Mouse (Mus musculus) CD4-positive helper T cell, adult 2 months (primary cell): ENCODE measurements around the gene Bhlhe41.

Experiments
- DNase-seq: peaks from one replicate; pipeline ENCODE4 v3.0.0-alpha.2; 2012; ENCODE audit warnings: low read depth, missing footprints, low spot score

Gene Bhlhe41

DNA sequence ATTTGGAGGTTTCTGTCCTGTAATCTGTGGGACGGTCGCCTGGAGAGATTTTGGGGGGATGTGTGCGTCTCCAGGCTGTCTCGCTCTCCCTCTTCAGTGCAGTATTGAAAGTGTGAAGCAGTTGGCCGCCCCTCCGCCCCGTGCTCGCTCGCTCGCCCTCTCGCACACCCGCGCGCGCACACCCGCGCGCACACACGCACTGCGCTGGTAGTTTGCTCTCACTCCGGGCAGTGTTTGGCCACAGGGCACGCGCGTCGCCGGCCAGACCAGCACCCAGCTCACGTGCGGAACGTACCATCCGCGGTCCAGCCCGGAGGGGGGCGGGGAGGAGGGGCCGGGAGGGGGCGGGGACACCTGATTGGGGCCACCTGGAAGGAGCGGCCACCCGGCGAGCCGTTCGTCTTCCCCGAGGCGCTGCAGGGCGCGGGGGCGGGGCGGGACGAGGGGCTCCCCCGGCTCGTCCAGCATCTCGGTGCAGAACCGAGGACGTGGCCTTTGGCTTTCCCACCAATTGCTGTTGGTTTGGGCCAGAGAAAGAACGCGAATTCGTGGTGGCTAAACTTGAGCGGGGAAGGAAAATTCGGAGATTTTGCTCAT lies at the start of gene Bhlhe41:
Bhlhe41 (minus strand) TSS at position 270 of the 597 bp plus-strand sequence.
- peak; percentile 24 for DNase-seq

DNA sequence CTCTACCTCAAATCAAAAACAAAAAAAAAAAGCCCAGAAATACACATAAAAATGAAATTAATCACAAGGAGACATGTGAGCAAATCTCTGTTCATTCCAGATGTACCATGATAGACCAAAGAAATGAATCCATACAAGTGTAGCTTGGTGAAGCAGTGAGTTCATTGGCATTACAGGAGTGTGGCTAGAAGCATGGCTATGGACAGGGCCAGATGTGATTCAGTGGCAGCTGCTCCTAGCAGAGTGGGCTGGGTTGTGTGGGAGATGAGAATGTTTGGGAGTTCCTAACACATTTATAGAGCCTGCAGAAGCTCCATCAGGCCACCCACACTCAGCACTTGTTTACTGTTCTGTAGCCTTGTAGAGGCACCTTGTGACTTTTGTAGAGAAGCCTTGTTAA lies 46.9 kb upstream of the Bhlhe41 start:
- no peak for DNase-seq

DNA sequence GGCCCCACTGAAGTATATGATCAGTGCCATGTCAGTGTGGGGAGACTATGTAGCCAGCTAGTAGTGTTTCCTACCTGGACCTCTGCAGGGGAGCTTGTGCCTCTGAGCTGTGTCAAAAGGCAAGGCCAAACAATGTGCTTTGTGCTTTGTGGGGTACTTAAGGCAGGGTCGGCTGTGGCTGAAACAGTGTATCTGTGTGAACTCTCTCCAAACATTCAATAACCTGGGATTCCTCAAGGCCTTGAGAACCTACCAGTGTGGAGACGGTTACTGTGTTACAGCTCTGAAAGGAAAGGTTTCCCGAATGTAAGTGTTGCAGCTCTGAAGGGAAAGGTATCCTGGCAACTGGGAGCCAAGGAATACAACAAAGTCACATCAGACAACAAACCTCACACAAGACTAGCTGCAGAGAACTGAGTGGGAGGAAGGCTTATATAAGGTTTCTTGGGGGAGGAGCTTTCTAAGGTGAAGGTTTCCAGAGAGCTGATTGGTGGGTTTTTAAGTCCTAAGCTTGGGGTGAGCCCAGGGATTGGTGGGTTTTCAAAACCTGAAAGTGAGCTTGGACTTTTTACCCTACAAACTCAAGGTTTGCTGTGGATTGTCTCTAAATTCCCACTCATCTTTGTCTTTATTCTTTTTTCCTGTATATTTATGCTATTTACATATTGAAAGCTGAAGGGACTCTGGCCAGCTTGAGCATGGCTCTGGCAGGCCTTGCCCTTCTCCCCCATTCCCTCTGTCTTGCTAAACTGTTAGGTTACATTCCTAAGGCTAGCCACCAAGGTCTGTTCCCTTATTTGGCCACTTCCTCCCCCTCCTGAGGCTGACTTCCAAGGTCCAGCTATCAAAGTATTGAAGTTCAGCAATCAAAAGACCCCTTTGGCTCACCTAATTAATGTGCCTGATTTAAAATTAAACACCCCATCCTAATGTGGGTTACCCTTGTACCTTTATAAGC lies 45.4 kb upstream of the Bhlhe41 start:
- no peak for DNase-seq

DNA sequence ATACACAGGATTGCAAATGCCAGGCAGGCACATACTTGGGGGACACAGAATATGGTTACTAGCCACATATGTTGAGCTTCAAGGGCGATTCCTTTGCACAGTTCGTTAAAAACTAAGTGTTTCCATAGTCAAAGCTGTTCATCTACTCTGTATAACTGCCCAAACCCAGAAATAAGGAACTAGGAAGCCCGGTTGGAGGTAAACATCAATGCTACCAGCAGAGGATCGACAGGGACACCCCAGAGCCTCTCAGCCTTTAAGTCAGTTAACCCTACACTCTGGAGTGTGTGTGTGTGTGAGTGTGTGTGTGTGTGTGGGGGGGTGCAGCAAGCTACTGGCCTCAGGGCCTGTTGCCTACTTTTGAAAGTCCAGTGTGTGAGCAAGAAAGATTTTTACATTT lies 44.6 kb upstream of the Bhlhe41 start:
- DNase-seq = no peak

GRCm38 (mm10) chr6:145906096-145906890 lies 40.9 kb upstream of the Bhlhe41 start:
- DNase-seq = no peak

DNA sequence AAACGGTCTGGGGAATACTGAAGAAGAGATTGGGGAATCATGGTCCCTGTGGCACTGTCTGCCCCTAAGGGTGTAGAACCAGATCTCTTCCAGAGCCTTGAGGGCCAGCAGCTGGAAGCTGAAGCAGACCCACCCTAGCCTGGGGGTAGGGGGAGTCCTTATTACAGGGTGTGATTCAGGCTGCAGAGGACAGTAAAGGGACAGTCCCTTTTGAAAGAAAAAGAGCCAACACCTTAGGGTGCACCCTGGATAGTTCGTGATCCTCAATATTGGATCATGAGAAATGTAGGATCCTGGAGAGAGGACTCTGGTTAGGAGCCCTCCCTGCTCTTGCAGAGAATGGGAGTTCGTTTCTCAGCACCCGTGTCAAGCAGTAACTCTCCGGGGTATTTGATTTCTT lies 39.3 kb upstream of the Bhlhe41 start:
- DNase-seq = no peak

DNA sequence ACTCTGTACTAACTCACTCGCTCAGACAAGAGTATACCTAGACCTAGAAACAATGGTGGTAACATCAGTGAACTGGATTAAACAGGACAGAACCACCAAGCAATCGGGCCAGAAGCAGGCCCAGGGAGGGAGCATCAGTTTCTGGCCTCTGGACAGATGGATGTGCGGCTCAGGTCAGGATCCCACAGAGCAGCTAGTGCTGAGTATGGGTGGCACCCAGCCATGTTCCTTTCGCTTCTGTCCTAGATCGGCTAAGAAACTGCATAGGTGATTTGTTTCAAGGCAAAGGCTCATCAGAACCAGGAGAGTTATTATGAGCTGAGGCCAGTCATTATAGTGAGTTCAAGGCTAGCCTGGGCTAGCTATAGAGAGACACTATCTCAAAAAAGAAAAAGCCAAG lies 38.8 kb upstream of the Bhlhe41 start:
- DNase-seq = no peak

- DNase-seq = peak; percentile 18
Observed at GRCm38 (mm10) chr6:145894669-145895342, 29.4 kb upstream of the Bhlhe41 start.

GRCm38 (mm10) chr6:145893366-145894021 lies 28.1 kb upstream of the Bhlhe41 start:
- DNase-seq = no peak

- DNase-seq = no peak
Observed at GRCm38 (mm10) chr6:145892381-145893265, 27.3 kb upstream of the Bhlhe41 start.

GRCm38 (mm10) chr6:145891951-145892350 lies 26.6 kb upstream of the Bhlhe41 start:
- DNase-seq = no peak

GRCm38 (mm10) chr6:145887719-145888118 lies 22.4 kb upstream of the Bhlhe41 start:
- DNase-seq = no peak

DNA sequence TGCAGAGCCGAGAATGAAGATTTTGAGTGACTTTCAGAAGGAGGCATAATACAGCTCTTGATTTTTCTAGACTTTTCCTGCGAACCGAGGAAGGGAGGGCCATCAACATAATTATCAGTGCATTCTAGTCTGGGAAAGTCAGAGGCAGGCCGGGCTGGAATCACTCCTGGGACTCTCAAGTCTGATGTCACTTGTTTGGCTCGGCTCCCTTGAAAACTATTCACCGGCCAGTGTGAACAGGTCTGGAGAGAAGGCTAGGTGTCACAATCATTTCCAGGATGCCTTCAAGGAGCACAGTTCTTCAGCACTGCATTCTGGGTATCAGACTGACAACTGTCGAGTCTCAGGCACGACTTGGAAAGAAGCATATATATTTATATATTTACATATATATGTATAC lies 20.9 kb upstream of the Bhlhe41 start:
- no peak for DNase-seq

- DNase-seq = no peak
Observed at GRCm38 (mm10) chr6:145885069-145885468, 19.7 kb upstream of the Bhlhe41 start.

- DNase-seq = no peak
Observed at GRCm38 (mm10) chr6:145883668-145884067, 18.3 kb upstream of the Bhlhe41 start.

DNA sequence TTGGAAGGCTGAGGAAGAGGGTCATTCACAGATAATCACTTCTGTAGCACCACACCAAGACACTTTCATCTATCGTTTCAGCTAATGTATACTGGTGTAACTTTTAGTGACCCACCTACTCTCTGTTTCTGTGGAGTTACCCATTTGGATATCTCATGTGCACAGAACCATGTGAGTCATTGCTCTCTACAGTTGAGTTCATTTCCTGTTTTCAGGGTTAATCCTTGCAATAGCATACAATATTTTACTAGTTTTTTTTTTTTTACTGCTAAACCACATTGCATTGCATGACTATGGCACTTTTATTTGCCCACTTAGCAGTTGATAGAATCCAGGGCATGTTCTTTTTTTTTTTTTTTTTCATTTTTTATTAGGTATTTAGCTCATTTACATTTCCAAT lies 17.7 kb upstream of the Bhlhe41 start:
- DNase-seq = no peak

GRCm38 (mm10) chr6:145880609-145881008 lies 15.3 kb upstream of the Bhlhe41 start:
- no peak for DNase-seq

- no peak for DNase-seq
Observed at GRCm38 (mm10) chr6:145876986-145877735, 11.8 kb upstream of the Bhlhe41 start.

DNA sequence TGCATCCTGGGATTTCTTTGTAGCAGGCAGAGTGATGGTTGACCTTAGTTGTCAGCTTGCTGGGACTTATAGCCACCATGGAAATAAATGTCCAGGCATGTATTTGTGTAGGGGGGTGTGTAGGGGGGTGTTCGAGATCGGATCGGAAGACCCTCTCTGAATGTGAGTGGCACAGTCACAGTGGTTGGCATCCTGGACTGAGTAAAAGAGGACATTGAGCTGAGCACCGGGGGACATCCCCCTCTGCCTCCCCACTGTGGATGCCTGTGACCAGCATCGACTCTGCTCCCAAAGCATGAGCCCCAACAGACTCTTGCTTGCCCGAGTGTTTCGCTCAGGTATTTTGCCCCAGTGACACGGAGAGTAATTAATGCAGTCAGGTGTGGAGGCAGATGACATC lies 8.0 kb upstream of the Bhlhe41 start:
- DNase-seq = no peak
